Mouse (Mus musculus) embryonic fibroblast, embryonic 13.5 days (primary cell): Measurements from ENCODE around the gene Iqcf6. TPM values are rescaled to one million over a fixed set of nuclear protein-coding genes. Genes with fewer than 3 reads are reported as not detected.
"Not testable (repeated sequence)": the region's sequence is repeated elsewhere in the genome, so short reads cannot be mapped to it uniquely, and the experiment has no call there.

Experiments
- H3K27ac ChIP-seq: 2 replicates; pipeline ENCODE4 v1.5.1; 2012; ENCODE audit warnings: low read length, control low read depth, inconsistent platforms; ENCODE audit not compliant: insufficient read depth
- H3K4me1 ChIP-seq: 2 replicates; pipeline ENCODE4 v1.6.1; 2011; ENCODE audit warnings: low read length; ENCODE audit not compliant: control insufficient read depth, insufficient read depth
- H3K4me3 ChIP-seq: 2 replicates; pipeline ENCODE4 v1.5.1; 2011; ENCODE audit warnings: mild to moderate bottlenecking, control low read depth, low read length; ENCODE audit not compliant: insufficient read depth
- CTCF ChIP-seq: IDR thresholded peaks from 2 replicates; pipeline ENCODE4 v1.5.1; 2011; ENCODE audit warnings: mild to moderate bottlenecking, control low read depth, low read length, moderate library complexity, borderline replicate concordance; ENCODE audit not compliant: insufficient read depth
- POLR2A ChIP-seq: IDR thresholded peaks from 2 replicates; pipeline ENCODE4 v1.6.1; 2011; ENCODE audit warnings: low read depth, mild to moderate bottlenecking, control low read depth, low read length, moderate library complexity
- polyA plus RNA-seq: library from polyadenylated mRNA; stranded (reverse); fragments of >200 nt; gene quantifications from 2 replicates; pipeline ENCODE4 v1.2.4, GENCODE M21; 2011; ENCODE audit warnings: low read depth; ENCODE audit not compliant: missing spikeins, insufficient read length

The Iqcf6 gene
- polyA plus RNA-seq, 1 experiment = not detected

- Histone ChIP-seq H3K27ac (no peak overlapping the region), H3K4me1 (no peaks in the 10 kb centered on the region), H3K4me3 (no peak overlapping the region)
- TF ChIP-seq CTCF (no peak), POLR2A (no peak)
These were observed 10.1 kb upstream of the Iqcf6 start for GRCm38 (mm10) chr9:106616306-106616705.

- TF ChIP-seq CTCF (no peak), POLR2A (no peak)
- Histone ChIP-seq H3K27ac (no peak overlapping the region), H3K4me1 (no peaks in the 10 kb centered on the region), H3K4me3 (no peak overlapping the region)
These were observed 8.9 kb upstream of the Iqcf6 start for GRCm38 (mm10) chr9:106617496-106617895.

GRCm38 (mm10) chr9:106627796-106628195, 1.4 kb downstream of the Iqcf6 start:
- H3K4me1 ChIP-seq, H3K4me3 ChIP-seq, H3K27ac ChIP-seq: not testable (repeated sequence)

- no peak overlapping the region for H3K4me3 ChIP-seq
- H3K4me1 ChIP-seq = no peaks in the 10 kb centered on the region
- no peak overlapping the region for H3K27ac ChIP-seq
- TF ChIP-seq POLR2A (no peak), CTCF (no peak)
These were observed 5.8 kb downstream of the Iqcf6 start for GRCm38 (mm10) chr9:106632185-106632584.

- Histone ChIP-seq H3K27ac (no peak overlapping the region), H3K4me3 (no peak overlapping the region), H3K4me1 (no peaks in the 10 kb centered on the region)
- TF ChIP-seq CTCF (no peak), POLR2A (no peak)
These were observed 11.8 kb downstream of the Iqcf6 start for GRCm38 (mm10) chr9:106638154-106638553.

- Histone ChIP-seq H3K4me1 (no peaks in the 10 kb centered on the region), H3K27ac (no peak overlapping the region), H3K4me3 (no peak overlapping the region)
- no peak for TF ChIP-seq CTCF
- no peak for TF ChIP-seq POLR2A
These were observed 15.0 kb downstream of the Iqcf6 start for GRCm38 (mm10) chr9:106641346-106641745.

GRCm38 (mm10) chr9:106643128-106643527, 16.7 kb downstream of the Iqcf6 start:
- TF ChIP-seq CTCF = peak; percentile 75
- TF ChIP-seq POLR2A = no peak
- H3K4me3 ChIP-seq = no peak overlapping the region
- H3K27ac ChIP-seq = no peak overlapping the region
- no peaks in the 10 kb centered on the region for H3K4me1 ChIP-seq

GRCm38 (mm10) chr9:106643787-106644186, 17.4 kb downstream of the Iqcf6 start:
- Histone ChIP-seq H3K27ac (no peak overlapping the region), H3K4me3 (no peak overlapping the region), H3K4me1 (no peaks in the 10 kb centered on the region)
- 0 out of 2 replicates have a peak, but pooled peaks have one; percentile 3 for TF ChIP-seq CTCF
- no peak for TF ChIP-seq POLR2A

GRCm38 (mm10) chr9:106645684-106646271, 19.4 kb downstream of the Iqcf6 start:
- no peak for TF ChIP-seq CTCF
- TF ChIP-seq POLR2A = no peak
- no peak overlapping the region for H3K4me3 ChIP-seq
- H3K27ac ChIP-seq = no peak overlapping the region
- H3K4me1 ChIP-seq = no peaks in the 10 kb centered on the region

- no peak overlapping the region for H3K4me3 ChIP-seq
- no peak for TF ChIP-seq POLR2A
- TF ChIP-seq CTCF = no peak
- H3K27ac ChIP-seq = no peak overlapping the region
- H3K4me1 ChIP-seq = no peaks in the 10 kb centered on the region
These were observed 20.8 kb downstream of the Iqcf6 start for GRCm38 (mm10) chr9:106647226-106647625.

GRCm38 (mm10) chr9:106652720-106653119, 26.3 kb downstream of the Iqcf6 start:
- no peaks in the 10 kb centered on the region; the same call in 1 of the 2 replicates for H3K4me1 ChIP-seq

More at GRCm38 (mm10) chr9:106652720-106653119, 26.3 kb downstream of the Iqcf6 start:
- Histone ChIP-seq H3K27ac (no peak overlapping the region), H3K4me3 (no peak overlapping the region)
- TF ChIP-seq POLR2A = no peak
- 0 out of 2 replicates have a peak, but pooled peaks have one; percentile 27 for TF ChIP-seq CTCF
